Mouse (Mus musculus) forebrain, embryonic 14.5 days (tissue): ENCODE data around the gene Banf2. TPM values are rescaled to one million over a fixed set of nuclear protein-coding genes. Genes with fewer than 3 reads are reported as not detected.

ENCODE experiments used
- ATAC-seq: fragments of 200-750 bp; cut with Nextera tagmentation; 2 replicates; pipeline ENCODE4 v1.8.0; 2017; ENCODE audit warnings: mild to moderate bottlenecking, moderate library complexity
- DNase-seq: peaks from one replicate; pipeline ENCODE4 v3.0.0-alpha.2; 2015; ENCODE audit warnings: low spot score
- H3K27ac ChIP-seq: fragments of 300-500 bp; sonication (generic); 2 replicates; pipeline ENCODE4 v1.5.1; 2014; ENCODE audit warnings: low read depth, mild to moderate bottlenecking, control low read depth, low read length, moderate library complexity
- H3K27me3 ChIP-seq: fragments of 300-500 bp; sonication (generic); replicated peaks from 2 replicates; pipeline ENCODE4 v1.6.1; 2014; ENCODE audit warnings: low read length, control low read depth, mixed read lengths; ENCODE audit not compliant: control insufficient read depth, insufficient read depth
- H3K36me3 ChIP-seq: fragments of 300-500 bp; sonication (generic); 2 replicates; pipeline ENCODE4 v1.6.1; 2014; ENCODE audit warnings: low read length, control low read depth; ENCODE audit not compliant: control insufficient read depth, insufficient read depth
- H3K4me1 ChIP-seq: fragments of 300-500 bp; sonication (generic); 2 replicates; pipeline ENCODE4 v1.6.1; 2014; ENCODE audit warnings: antibody characterized with exemption, low read length, control low read depth; ENCODE audit not compliant: control insufficient read depth, insufficient read depth
- H3K4me2 ChIP-seq: fragments of 300-500 bp; sonication (generic); 2 replicates; pipeline ENCODE4 v1.6.1; 2014; ENCODE audit warnings: mild to moderate bottlenecking, control low read depth, low read length
- H3K4me3 ChIP-seq: fragments of 300-500 bp; sonication (generic); 2 replicates; pipeline ENCODE4 v1.5.1; 2014; ENCODE audit warnings: low read depth, low read length, control low read depth
- H3K9ac ChIP-seq: fragments of 300-500 bp; sonication (generic); 2 replicates; pipeline ENCODE4 v1.6.1; 2014; ENCODE audit warnings: mild to moderate bottlenecking, low read length, control low read depth, moderate library complexity
- H3K9me3 ChIP-seq: fragments of 300-500 bp; sonication (generic); replicated peaks from 2 replicates; pipeline ENCODE4 v1.6.1; 2016; ENCODE audit warnings: low read length, control low read depth, mixed read lengths; ENCODE audit not compliant: control insufficient read depth
- WGBS: fragments of 180-500 bp; shearing (Covaris S2); extraction: QIAGEN DNeasy Blood & Tissue Kit; methylation state at CpG from one replicate; pipeline ENCODE4 v1.1.7; 2014; 5-methylcytosine and 5-hydroxymethylcytosine counted together
- polyA plus RNA-seq: library from polyadenylated mRNA; unstranded; fragments of >200 nt; fragmentation: Nextera tagmentation; extraction: Ambion mirVana; gene quantifications from 2 replicates; pipeline ENCODE4 v1.2.1, GENCODE M21; 2014

Banf2 gene
- polyA plus RNA-seq, 1 experiment from 2014 or later, result not detected

- ATAC-seq (no peak), DNase-seq (no peak)
- H3K4me1 ChIP-seq, result 0 out of 2 replicates have a peak, but pooled peaks cover 3% of the 10 kb centered on the region
- no peaks in the 10 kb centered on the region for H3K27me3 ChIP-seq
- H3K27ac ChIP-seq, result no peak overlapping the region
- WGBS, result 64% methylated on average over 5 of the region's 5 CpGs
- H3K36me3 ChIP-seq, result no peaks in the 10 kb centered on the region
- H3K4me2 ChIP-seq, result no peak overlapping the region
- H3K9me3 ChIP-seq, result no peaks in the 10 kb centered on the region
- no peak overlapping the region for H3K9ac ChIP-seq
- no peak overlapping the region for H3K4me3 ChIP-seq
These were observed 18.4 kb upstream of the Banf2 start for GRCm38 (mm10) chr2:144014481-144014880.

GRCm38 (mm10) chr2:144015861-144016260 lies 17.0 kb upstream of the Banf2 start:
- Histone ChIP-seq H3K4me2 (no peak overlapping the region), H3K9ac (no peak overlapping the region), H3K4me3 (no peak overlapping the region), H3K4me1 (no peaks in the 10 kb centered on the region), H3K9me3 (no peaks in the 10 kb centered on the region), H3K27me3 (no peaks in the 10 kb centered on the region), H3K27ac (no peak overlapping the region), H3K36me3 (no peaks in the 10 kb centered on the region)
- DNase-seq (no peak), ATAC-seq (no peak)
- WGBS, result 88% methylated on average over 9 of the region's 9 CpGs

GRCm38 (mm10) chr2:144019971-144020370 lies 12.9 kb upstream of the Banf2 start:
- ATAC-seq, result no peak
- Histone ChIP-seq H3K4me3 (no peak overlapping the region), H3K36me3 (no peaks in the 10 kb centered on the region), H3K4me1 (no peaks in the 10 kb centered on the region), H3K27ac (no peak overlapping the region), H3K4me2 (no peak overlapping the region), H3K9me3 (no peaks in the 10 kb centered on the region), H3K27me3 (no peaks in the 10 kb centered on the region), H3K9ac (no peak overlapping the region)
- no peak for DNase-seq
- WGBS, result 88% methylated on average over 2 of the region's 2 CpGs

- H3K9ac ChIP-seq, result no peak overlapping the region
- no peaks in the 10 kb centered on the region for H3K4me1 ChIP-seq
- no peak for ATAC-seq
- no peak overlapping the region for H3K4me3 ChIP-seq
- H3K36me3 ChIP-seq, result no peaks in the 10 kb centered on the region
- 87% methylated on average over 3 of the region's 3 CpGs for WGBS
- no peak overlapping the region for H3K27ac ChIP-seq
- H3K9me3 ChIP-seq, result no peaks in the 10 kb centered on the region
- no peak overlapping the region for H3K4me2 ChIP-seq
- DNase-seq, result no peak
- no peaks in the 10 kb centered on the region for H3K27me3 ChIP-seq
These were observed 10.4 kb upstream of the Banf2 start for GRCm38 (mm10) chr2:144022441-144022840.

DNA sequence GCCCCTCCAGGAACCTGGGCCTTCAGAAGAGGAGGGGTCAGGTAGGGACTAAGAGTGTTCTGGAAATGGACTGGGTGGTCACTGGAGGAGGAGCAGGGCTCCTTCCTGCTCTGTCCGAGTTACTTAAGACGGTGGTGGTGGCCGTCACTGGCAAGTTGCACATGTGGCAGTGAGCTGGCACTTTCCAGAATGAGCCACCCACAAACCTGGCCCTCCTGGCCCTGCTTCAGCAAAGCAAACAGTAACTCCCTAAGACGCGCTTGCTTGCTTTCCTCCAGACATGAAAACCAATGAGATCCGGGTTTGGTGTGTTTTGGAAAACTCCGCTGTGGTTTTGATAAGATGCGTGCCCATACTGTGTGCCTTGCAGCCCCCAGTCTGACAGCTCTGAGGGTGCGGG lies 7.5 kb upstream of the Banf2 start:
- 93% methylated on average over 9 of the region's 9 CpGs for WGBS
- Histone ChIP-seq H3K9me3 (no peaks in the 10 kb centered on the region), H3K4me1 (no peaks in the 10 kb centered on the region), H3K27me3 (no peaks in the 10 kb centered on the region), H3K4me3 (no peak overlapping the region), H3K36me3 (no peaks in the 10 kb centered on the region), H3K27ac (no peak overlapping the region), H3K4me2 (no peak overlapping the region), H3K9ac (no peak overlapping the region)
- no peak for DNase-seq
- no peak for ATAC-seq

DNA sequence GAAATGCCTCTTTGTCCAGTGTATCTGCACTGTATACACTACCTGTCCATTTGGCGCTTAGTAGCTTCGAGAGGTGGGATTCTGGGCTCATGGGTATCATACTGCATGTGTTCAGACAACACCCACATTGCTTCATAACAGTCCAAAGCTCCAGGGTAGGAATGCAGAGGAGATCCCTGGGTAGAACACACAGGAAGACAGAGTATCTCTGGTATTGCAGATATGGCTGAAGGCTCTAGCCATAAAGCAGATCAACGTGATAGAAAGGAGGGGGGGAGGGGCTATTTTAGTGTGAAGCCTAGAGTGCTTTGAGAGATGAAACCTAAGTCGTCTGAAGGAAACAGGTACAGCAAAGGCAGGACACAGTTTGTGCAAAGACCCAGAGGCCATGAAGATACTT lies 6.4 kb upstream of the Banf2 start:
- Histone ChIP-seq H3K9ac (no peak overlapping the region), H3K4me3 (no peak overlapping the region), H3K4me1 (no peaks in the 10 kb centered on the region), H3K9me3 (no peaks in the 10 kb centered on the region), H3K36me3 (no peaks in the 10 kb centered on the region), H3K4me2 (no peak overlapping the region), H3K27me3 (no peaks in the 10 kb centered on the region), H3K27ac (no peak overlapping the region)
- DNase-seq, result no peak
- WGBS, result 88% methylated on average over 4 of the region's 4 CpGs
- no peak for ATAC-seq

DNA sequence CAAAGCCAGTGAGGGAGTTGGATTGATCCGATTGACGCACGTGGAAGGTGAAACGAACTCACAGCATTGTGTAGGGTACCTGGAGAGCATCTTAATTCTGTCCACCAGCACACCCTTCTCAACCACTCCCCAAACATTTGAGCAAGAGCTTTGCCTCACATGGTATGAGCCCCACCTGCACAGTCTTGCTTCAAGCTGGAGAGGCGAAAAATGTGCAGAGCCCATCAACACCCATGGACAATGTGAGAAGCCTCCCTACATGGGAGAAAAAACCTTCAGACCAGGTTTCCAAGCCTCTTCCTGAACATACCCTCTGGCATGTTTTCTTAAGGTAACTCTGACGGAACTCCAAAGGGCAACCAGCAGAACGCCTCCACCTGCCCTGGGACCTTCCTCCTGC lies 2.1 kb upstream of the Banf2 start:
- H3K27me3 ChIP-seq, result no peaks in the 10 kb centered on the region
- no peak overlapping the region for H3K9ac ChIP-seq
- DNase-seq (no peak), ATAC-seq (no peak)
- no peak overlapping the region for H3K4me2 ChIP-seq
- H3K4me1 ChIP-seq, result no peaks in the 10 kb centered on the region
- no peaks in the 10 kb centered on the region for H3K9me3 ChIP-seq
- H3K4me3 ChIP-seq, result no peak overlapping the region
- WGBS, result 88% methylated on average over 7 of the region's 7 CpGs
- no peaks in the 10 kb centered on the region for H3K36me3 ChIP-seq
- H3K27ac ChIP-seq, result no peak overlapping the region

DNA sequence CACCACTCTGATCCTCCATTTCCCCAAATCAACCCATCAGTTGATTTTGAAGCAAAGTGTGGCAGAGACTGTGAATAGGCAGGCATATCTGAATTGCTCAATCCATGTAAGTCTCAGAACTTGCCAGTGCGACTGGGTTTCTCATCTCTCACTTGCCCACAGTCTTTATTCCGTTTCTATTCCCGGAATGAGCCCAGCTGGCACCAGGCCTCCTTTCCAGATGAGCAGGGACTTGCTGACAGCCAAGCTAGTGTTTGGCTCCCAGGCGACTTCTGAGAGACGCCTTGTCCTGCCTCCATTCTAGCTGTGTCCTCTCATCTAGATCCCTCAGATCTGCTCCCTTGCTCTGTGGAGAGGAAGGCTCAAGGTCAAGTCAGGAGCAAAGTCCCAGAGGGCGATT lies 11.9 kb downstream of the Banf2 start:
- H3K27ac ChIP-seq, result no peak overlapping the region
- 83% methylated on average over 6 of the region's 6 CpGs for WGBS
- H3K27me3 ChIP-seq, result no peaks in the 10 kb centered on the region
- no peak for DNase-seq
- H3K36me3 ChIP-seq, result no peaks in the 10 kb centered on the region
- no peak for ATAC-seq
- no peak overlapping the region for H3K9ac ChIP-seq
- no peaks in the 10 kb centered on the region for H3K4me1 ChIP-seq
- peaks cover 7% of the 10 kb centered on the region; the same call in 1 of the 2 replicates for H3K9me3 ChIP-seq
- no peak overlapping the region for H3K4me2 ChIP-seq
- H3K4me3 ChIP-seq, result no peak overlapping the region

DNA sequence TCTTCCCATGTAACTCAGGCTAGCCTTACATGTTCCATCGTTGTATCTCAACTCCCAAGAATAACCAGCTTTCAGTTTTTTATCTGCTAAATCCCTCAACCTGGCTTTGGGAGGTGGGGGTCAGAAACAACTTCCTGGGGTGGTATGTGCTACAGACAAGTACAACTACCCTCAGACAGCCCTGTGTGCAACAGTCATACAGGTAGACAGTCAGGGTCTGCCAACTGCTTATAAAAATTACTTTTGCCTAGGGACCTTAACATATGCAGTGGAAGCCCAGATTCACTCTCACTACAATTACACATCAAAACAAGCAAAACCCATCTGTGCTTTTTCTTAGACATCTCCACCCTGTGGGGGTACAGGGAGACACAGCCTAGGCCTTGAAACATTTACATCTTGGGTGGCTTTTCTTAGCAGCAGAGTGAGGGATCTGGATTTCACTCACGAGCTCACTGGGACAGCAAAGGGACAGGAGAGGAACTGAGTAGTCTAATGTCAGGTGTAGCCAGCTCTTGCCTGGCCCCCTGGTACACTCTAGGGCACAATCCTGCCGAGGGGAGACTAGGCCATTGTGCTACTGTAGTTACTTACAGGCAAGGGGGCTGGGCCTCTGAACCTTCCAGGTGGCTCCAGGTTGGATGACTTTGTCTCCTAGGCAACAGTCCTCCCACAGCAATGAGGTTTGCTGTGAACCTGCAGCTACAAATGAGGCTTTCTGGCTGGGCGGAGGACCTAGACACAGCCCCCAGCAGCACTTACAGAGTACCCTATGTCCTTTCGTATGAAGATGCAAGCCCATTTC lies 13.1 kb downstream of the Banf2 start:
- 76% methylated on average over 5 of the region's 5 CpGs for WGBS
- Histone ChIP-seq H3K9me3 (peaks cover 7% of the 10 kb centered on the region; the same call in 1 of the 2 replicates), H3K4me1 (no peaks in the 10 kb centered on the region), H3K4me2 (no peak overlapping the region), H3K9ac (no peak overlapping the region), H3K36me3 (no peaks in the 10 kb centered on the region), H3K27me3 (no peaks in the 10 kb centered on the region), H3K4me3 (no peak overlapping the region), H3K27ac (no peak overlapping the region)
- no peak for DNase-seq
- no peak for ATAC-seq
